Mouse (Mus musculus) liver, embryonic 15.5 days (tissue): ENCODE data around the gene Cnot9. TPM values are rescaled to one million over a fixed set of nuclear protein-coding genes. Genes with fewer than 3 reads are reported as not detected.

ENCODE experiments used
- ATAC-seq: fragments of 200-750 bp; cut with Nextera tagmentation; 2 replicates; pipeline ENCODE4 v1.8.0; 2017; ENCODE audit warnings: moderate number of reproducible peaks, mild to moderate bottlenecking, moderate library complexity; ENCODE audit not compliant: insufficient read depth
- H3K27ac ChIP-seq: fragments of 300-500 bp; sonication (generic); replicated peaks from 2 replicates; pipeline ENCODE4 v1.5.1; 2015; ENCODE audit warnings: mild to moderate bottlenecking, inconsistent platforms
- H3K27me3 ChIP-seq: fragments of 300-500 bp; sonication (generic); 2 replicates; pipeline ENCODE4 v1.6.1; 2015; ENCODE audit warnings: mild to moderate bottlenecking, inconsistent platforms
- H3K36me3 ChIP-seq: fragments of 300-500 bp; sonication (generic); replicated peaks from 2 replicates; pipeline ENCODE4 v1.6.1; 2015; ENCODE audit warnings: moderate library complexity, mild to moderate bottlenecking, inconsistent platforms
- H3K4me1 ChIP-seq: fragments of 300-500 bp; sonication (generic); replicated peaks from 2 replicates; pipeline ENCODE4 v1.6.1; 2015; ENCODE audit warnings: inconsistent platforms
- H3K4me2 ChIP-seq: fragments of 300-500 bp; sonication (generic); 2 replicates; pipeline ENCODE4 v1.6.1; 2015; ENCODE audit warnings: moderate library complexity, mild to moderate bottlenecking, inconsistent platforms
- H3K4me3 ChIP-seq: fragments of 300-500 bp; sonication (generic); replicated peaks from 2 replicates; pipeline ENCODE4 v1.5.1; 2015; ENCODE audit warnings: mild to moderate bottlenecking, inconsistent platforms
- H3K9ac ChIP-seq: fragments of 300-500 bp; sonication (generic); 2 replicates; pipeline ENCODE4 v1.6.1; 2015; ENCODE audit warnings: moderate library complexity, mild to moderate bottlenecking, inconsistent platforms
- H3K9me3 ChIP-seq: fragments of 300-500 bp; sonication (generic); replicated peaks from 2 replicates; pipeline ENCODE4 v1.6.1; 2016; ENCODE audit warnings: inconsistent platforms
- WGBS: fragments of 180-500 bp; shearing (Covaris S2); methylation state at CpG from one replicate; pipeline ENCODE4 v1.1.7; 2015; ENCODE audit warnings: mixed read lengths; ENCODE audit not compliant: insufficient replicate concordance; 5-methylcytosine and 5-hydroxymethylcytosine counted together
- polyA plus RNA-seq: library from polyadenylated mRNA; unstranded; fragments of >200 nt; fragmentation: Nextera tagmentation; extraction: Ambion mirVana; gene quantifications from 2 replicates; pipeline ENCODE4 v1.2.1, GENCODE M21; 2015

Cnot9 gene
- polyA plus RNA-seq, 1 experiment from 2014 or later, result 31.4 TPM

GRCm38 (mm10) chr1:74538650-74539049 is 32.8 kb downstream of the Cnot9 start:
- H3K9me3 ChIP-seq, result no peaks in the 10 kb centered on the region
- peaks cover 24% of the 10 kb centered on the region; the same call in 1 of the 2 replicates for H3K27me3 ChIP-seq
- H3K9ac ChIP-seq, result no peak overlapping the region
- no peak overlapping the region for H3K4me2 ChIP-seq
- H3K4me3 ChIP-seq, result no peak overlapping the region
- no peak for ATAC-seq
- no peaks in the 10 kb centered on the region for H3K4me1 ChIP-seq
- H3K27ac ChIP-seq, result no peak overlapping the region
- H3K36me3 ChIP-seq, result no peaks in the 10 kb centered on the region

- ATAC-seq, result no peak
- no peak within 1 kb of the TSS for H3K4me3 ChIP-seq
- no peaks in the 10 kb centered on the region for H3K4me1 ChIP-seq
- 13% methylated on average over 6 of the region's 6 CpGs for WGBS
- no peaks in the 10 kb centered on the region for H3K9me3 ChIP-seq
- H3K27ac ChIP-seq, result no peak within 1 kb of the TSS
- H3K9ac ChIP-seq, result no peak within 1 kb of the TSS
- no peaks in the 10 kb centered on the region for H3K36me3 ChIP-seq
- no peak within 1 kb of the TSS for H3K4me2 ChIP-seq
- H3K27me3 ChIP-seq, result peaks cover 31% of the 10 kb centered on the region; the same call in 1 of the 2 replicates
Observed at GRCm38 (mm10) chr1:74542451-74542961, 36.6 kb downstream of the Cnot9 start, which contains the start of gene Plcd4. Gene Plcd4 (plus strand): TSS chr1:74542888.

GRCm38 (mm10) chr1:74544184-74544583 is 38.3 kb downstream of the Cnot9 start, which contains the start of gene Usp37:
Gene Usp37 (minus strand): TSS chr1:74544284.
- no peak for ATAC-seq
- peaks cover 31% of the 10 kb centered on the region; the same call in 1 of the 2 replicates for H3K27me3 ChIP-seq
- no peak within 1 kb of the TSS for H3K4me2 ChIP-seq
- H3K9me3 ChIP-seq, result no peaks in the 10 kb centered on the region
- no peak within 1 kb of the TSS for H3K9ac ChIP-seq
- no peak within 1 kb of the TSS for H3K4me3 ChIP-seq
- H3K27ac ChIP-seq, result no peak within 1 kb of the TSS
- H3K36me3 ChIP-seq, result no peaks in the 10 kb centered on the region
- H3K4me1 ChIP-seq, result no peaks in the 10 kb centered on the region
- 60% methylated on average over 4 of the region's 4 CpGs for WGBS

- Histone ChIP-seq H3K27ac (no peak overlapping the region), H3K9me3 (no peaks in the 10 kb centered on the region), H3K27me3 (no peaks in the 10 kb centered on the region), H3K4me1 (no peaks in the 10 kb centered on the region), H3K36me3 (no peaks in the 10 kb centered on the region), H3K4me2 (no peak overlapping the region), H3K9ac (no peak overlapping the region), H3K4me3 (no peak overlapping the region)
- ATAC-seq, result no peak
- 53% methylated on average over 5 of the region's 5 CpGs for WGBS
Observed at GRCm38 (mm10) chr1:74559061-74559460, 53.2 kb downstream of the Cnot9 start.

GRCm38 (mm10) chr1:74565834-74566233 is 60.0 kb downstream of the Cnot9 start:
- Histone ChIP-seq H3K36me3 (peaks cover 54% of the 10 kb centered on the region), H3K4me3 (no peak overlapping the region), H3K9me3 (no peaks in the 10 kb centered on the region), H3K27ac (no peak overlapping the region), H3K9ac (no peak overlapping the region), H3K4me1 (no peaks in the 10 kb centered on the region), H3K4me2 (no peak overlapping the region), H3K27me3 (no peaks in the 10 kb centered on the region)
- 65% methylated on average over 6 of the region's 6 CpGs for WGBS
- no peak for ATAC-seq

- Histone ChIP-seq H3K4me1 (no peaks in the 10 kb centered on the region), H3K4me3 (no peak overlapping the region), H3K9me3 (no peaks in the 10 kb centered on the region), H3K27me3 (no peaks in the 10 kb centered on the region), H3K36me3 (peaks cover 87% of the 10 kb centered on the region), H3K4me2 (no peak overlapping the region), H3K9ac (no peak overlapping the region), H3K27ac (no peak overlapping the region)
- no peak for ATAC-seq
- WGBS, result 82% methylated on average over 29 of the region's 29 CpGs
Observed at GRCm38 (mm10) chr1:74569739-74570719, 64.2 kb downstream of the Cnot9 start.

Other genes starting within 250 kb of the Cnot9 start
- gene Gpbar1, start 227.5 kb upstream of the Cnot9 start, polyA plus RNA-seq, result 0.29 and 0.68 TPM in 2 replicates
- gene Aamp, start 221.3 kb upstream of the Cnot9 start, polyA plus RNA-seq, result 93.1 and 113 TPM in 2 replicates
- gene Pnkd, start 221.1 kb upstream of the Cnot9 start, polyA plus RNA-seq, result 32.0 and 34.7 TPM in 2 replicates
- 15.4 and 18.7 TPM in 2 replicates for gene Tmbim1, start 200.4 kb upstream of the Cnot9 start, polyA plus RNA-seq
- gene Catip, start 143.9 kb upstream of the Cnot9 start, polyA plus RNA-seq, result 0.06 TPM in 1 of 2 replicates, not detected in the other
- gene Slc11a1, start 130.9 kb upstream of the Cnot9 start, polyA plus RNA-seq, result 14.0 and 17.0 TPM in 2 replicates
- gene Ctdsp1, start 114.5 kb upstream of the Cnot9 start, polyA plus RNA-seq, result 44.8 and 48.4 TPM in 2 replicates
- gene Vil1, start 96.7 kb upstream of the Cnot9 start, polyA plus RNA-seq, result 0.76 and 0.99 TPM in 2 replicates
- 0.17 and 0.26 TPM in 2 replicates for gene Plcd4, start 36.8 kb downstream of the Cnot9 start, polyA plus RNA-seq
- 11.7 and 12.0 TPM in 2 replicates for gene Usp37, start 38.2 kb downstream of the Cnot9 start, polyA plus RNA-seq
- 1.9 and 2.0 TPM in 2 replicates for gene Zfp142, start 82.2 kb downstream of the Cnot9 start, polyA plus RNA-seq
- gene Bcs1l, start 82.2 kb downstream of the Cnot9 start, polyA plus RNA-seq, result 9.0 and 9.4 TPM in 2 replicates
- 12.1 and 12.2 TPM in 2 replicates for gene Rnf25, start 95.3 kb downstream of the Cnot9 start, polyA plus RNA-seq
- gene Stk36, start 95.4 kb downstream of the Cnot9 start, polyA plus RNA-seq, result 0.21 and 0.24 TPM in 2 replicates
- gene Ttll4, start 155.7 kb downstream of the Cnot9 start, polyA plus RNA-seq, result 3.7 and 4.5 TPM in 2 replicates
- gene Cyp27a1, start 207.5 kb downstream of the Cnot9 start, polyA plus RNA-seq, result 5.8 TPM in 2 replicates
- 0.05 and 0.20 TPM in 2 replicates for gene Prkag3, start 243.2 kb downstream of the Cnot9 start, polyA plus RNA-seq